8 mouse cellular contexts compared by ENCODE assay signal in the genomic region with DNA sequence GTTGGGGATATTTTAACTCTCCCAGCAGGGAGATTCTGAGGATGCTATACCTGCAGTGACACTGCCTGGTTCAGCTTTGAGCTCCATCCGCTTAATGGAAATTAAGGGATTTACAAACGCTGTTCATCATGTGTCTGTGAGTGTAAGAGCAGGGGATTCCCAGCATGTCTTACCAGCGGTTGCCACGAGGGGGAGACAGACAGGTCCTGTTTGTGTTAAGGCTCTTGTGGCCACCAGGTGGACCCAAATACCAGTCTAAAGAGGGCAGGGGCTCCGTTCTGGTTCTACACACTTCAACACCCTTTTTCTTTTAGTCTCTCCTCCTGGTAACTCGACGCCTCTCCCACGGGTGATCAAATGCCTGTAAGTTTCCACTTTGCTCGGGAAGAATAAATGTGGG. TPM values are rescaled to one million over a fixed set of nuclear protein-coding genes. Genes with fewer than 3 reads are reported as not detected.
DNase-seq lines count a peak whose midpoint lies in the region; ATAC-seq and TF ChIP-seq lines count a peak whose summit lies in the region.

No protein-coding gene starts in this region.

- peak; percentile 83 for DNase-seq in brain, embryonic 18.5 days (ENCODE audit: low read depth, low spot score)
- DNase-seq in fibroblast of lung, adult 2 months (ENCODE audit: low read depth): peak; percentile 85
- peak; percentile 89 to 93 for DNase-seq in kidney, postnatal 25 days
- DNase-seq in liver, embryonic 13.5 days: peak; percentile 73
- peak; percentile 94 for DNase-seq in stomach, postnatal 0 days (ENCODE audit: low spot score)

- no peaks in the 10 kb centered on the region; the same call in 1 of the 2 replicates for H3K4me1 ChIP-seq in heart, embryonic 16.5 days (ENCODE audit: control insufficient read depth, insufficient read depth, low read length)
- H3K4me1 ChIP-seq in liver, embryonic 13.5 days (replicated peaks): no peaks in the 10 kb centered on the region
- no peaks in the 10 kb centered on the region for H3K4me1 ChIP-seq in neural tube, embryonic 12.5 days
- H3K4me1 ChIP-seq in stomach, postnatal 0 days (replicated peaks; ENCODE audit: control insufficient read depth, insufficient read depth): no peaks in the 10 kb centered on the region

- peak; percentile 99 for ATAC-seq in CD4-positive, CD25-positive, alpha-beta regulatory T cell, adult 4 months
- peak; percentile 80 for ATAC-seq in heart, embryonic 16.5 days (replicated peaks; ENCODE audit: extremely low read depth, insufficient read depth, low FRiP score)
- peak; percentile 45; the same call in 1 of the 2 replicates for ATAC-seq in liver, embryonic 13.5 days (ENCODE audit: low read depth)
- peak; percentile 81 for ATAC-seq in neural tube, embryonic 12.5 days (ENCODE audit: low FRiP score, low read depth)
- ATAC-seq in stomach, postnatal 0 days (ENCODE audit: low FRiP score, low TSS enrichment): peak; percentile 82

- peaks cover 7% of the 10 kb centered on the region for H3K9me3 ChIP-seq in heart, embryonic 16.5 days (replicated peaks; ENCODE audit: control insufficient read depth, low read length)
- H3K9me3 ChIP-seq in liver, embryonic 13.5 days (replicated peaks): peaks cover 6% of the 10 kb centered on the region; the same call in 1 of the 2 replicates
- peaks cover 4% of the 10 kb centered on the region; the same call in 1 of the 2 replicates for H3K9me3 ChIP-seq in neural tube, embryonic 12.5 days
- H3K9me3 ChIP-seq in stomach, postnatal 0 days (ENCODE audit: control insufficient read depth, low read length): no peaks in the 10 kb centered on the region; the same call in 1 of the 2 replicates

- no peak overlapping the region for H3K27ac ChIP-seq in heart, embryonic 16.5 days (ENCODE audit: low read length)
- no peak overlapping the region for H3K27ac ChIP-seq in liver, embryonic 13.5 days
- no peak overlapping the region for H3K27ac ChIP-seq in neural tube, embryonic 12.5 days
- H3K27ac ChIP-seq in stomach, postnatal 0 days (replicated peaks): no peak overlapping the region

- no peaks in the 10 kb centered on the region for H3K27me3 ChIP-seq in heart, embryonic 16.5 days (ENCODE audit: control insufficient read depth, insufficient read depth, low read length)
- peaks cover 4% of the 10 kb centered on the region; the same call in 1 of the 2 replicates for H3K27me3 ChIP-seq in liver, embryonic 13.5 days
- H3K27me3 ChIP-seq in neural tube, embryonic 12.5 days (replicated peaks): no peaks in the 10 kb centered on the region
- H3K27me3 ChIP-seq in stomach, postnatal 0 days (ENCODE audit: control insufficient read depth, insufficient read depth, low read length): no peaks in the 10 kb centered on the region

- H3K4me2 ChIP-seq in heart, embryonic 16.5 days (ENCODE audit: low read depth, low read length): no peak overlapping the region
- no peak overlapping the region for H3K4me2 ChIP-seq in liver, embryonic 13.5 days
- H3K4me2 ChIP-seq in neural tube, embryonic 12.5 days (replicated peaks): no peak overlapping the region
- no peak overlapping the region for H3K4me2 ChIP-seq in stomach, postnatal 0 days (replicated peaks; ENCODE audit: low read depth)

- no peak overlapping the region for H3K9ac ChIP-seq in heart, embryonic 16.5 days (ENCODE audit: low read length)
- H3K9ac ChIP-seq in liver, embryonic 13.5 days: no peak overlapping the region
- H3K9ac ChIP-seq in neural tube, embryonic 12.5 days: no peak overlapping the region
- no peak overlapping the region for H3K9ac ChIP-seq in stomach, postnatal 0 days (ENCODE audit: low read length)

- under 1% methylated on average over 9 of the region's 9 CpGs for WGBS in heart, embryonic 16.5 days
- WGBS in liver, embryonic 13.5 days (ENCODE audit: insufficient replicate concordance): 6% methylated on average over 9 of the region's 9 CpGs
- WGBS in neural tube, embryonic 12.5 days: 3% methylated on average over 9 of the region's 9 CpGs
- WGBS in stomach, postnatal 0 days: 2% methylated on average over 9 of the region's 9 CpGs

- no peak for TF ChIP-seq EP300 in stomach, postnatal 0 days (optimal IDR thresholded peaks at IDR 0.05)

- no peaks in the 10 kb centered on the region for H3K36me3 ChIP-seq in heart, embryonic 16.5 days (ENCODE audit: control insufficient read depth, insufficient read depth)
- no peaks in the 10 kb centered on the region for H3K36me3 ChIP-seq in liver, embryonic 13.5 days
- no peaks in the 10 kb centered on the region for H3K36me3 ChIP-seq in neural tube, embryonic 12.5 days
- no peaks in the 10 kb centered on the region for H3K36me3 ChIP-seq in stomach, postnatal 0 days (ENCODE audit: control insufficient read depth, insufficient read depth, low read length)

- no peak overlapping the region for H3K4me3 ChIP-seq in heart, embryonic 16.5 days (ENCODE audit: low read length)
- H3K4me3 ChIP-seq in liver, embryonic 13.5 days (replicated peaks): no peak overlapping the region
- no peak overlapping the region for H3K4me3 ChIP-seq in neural tube, embryonic 12.5 days
- H3K4me3 ChIP-seq in stomach, postnatal 0 days (ENCODE audit: low read depth, low read length): no peak overlapping the region

- peak; percentile 100 for TF ChIP-seq CTCF in stomach, postnatal 0 days (IDR thresholded peaks at IDR 0.05; ENCODE audit: low read depth)

RNA-seq across cellular contexts. Expression of a gene that starts 17.9 kb away (rescaled TPM):
- polyA plus RNA-seq in CD4-positive, CD25-positive, alpha-beta regulatory T cell, adult 4 months (2017; shearing (Covaris generic)): 1 to 10 TPM; 2.7 to 6.1 TPM
- polyA plus RNA-seq in heart, embryonic 16.5 days (2015; fragmentation: Nextera tagmentation; extraction: Ambion mirVana): 10.3 and 11.3 TPM in 2 replicates
- 9.3 and 10.0 TPM in 2 replicates for polyA plus RNA-seq in liver, embryonic 13.5 days (2015; fragmentation: Nextera tagmentation; extraction: Ambion mirVana)
- 12.8 and 13.1 TPM in 2 replicates for polyA plus RNA-seq in neural tube, embryonic 12.5 days (2016; fragmentation: Nextera tagmentation; extraction: Ambion mirVana)
- 9.1 and 10.3 TPM in 2 replicates for polyA plus RNA-seq in stomach, postnatal 0 days (2015; fragmentation: Nextera tagmentation; extraction: Ambion mirVana)

RNA-seq across cellular contexts. Expression of a gene that starts 59.5 kb away (rescaled TPM):
- polyA plus RNA-seq in CD4-positive, CD25-positive, alpha-beta regulatory T cell, adult 4 months (2017; shearing (Covaris generic)): 10 to 100 TPM; 35.4 to 37.8 TPM
- 38.2 and 41.8 TPM in 2 replicates for polyA plus RNA-seq in heart, embryonic 16.5 days (2015; fragmentation: Nextera tagmentation; extraction: Ambion mirVana)
- polyA plus RNA-seq in liver, embryonic 13.5 days (2015; fragmentation: Nextera tagmentation; extraction: Ambion mirVana): 9.9 and 10.8 TPM in 2 replicates
- polyA plus RNA-seq in neural tube, embryonic 12.5 days (2016; fragmentation: Nextera tagmentation; extraction: Ambion mirVana): 39.4 and 42.6 TPM in 2 replicates
- polyA plus RNA-seq in stomach, postnatal 0 days (2015; fragmentation: Nextera tagmentation; extraction: Ambion mirVana): 29.1 and 33.0 TPM in 2 replicates

Comparison
In these comparisons a context has a peak if more than half of its experiments do, and no peak if none do; other contexts are left out.
1. ATAC-seq: peak in every context shown above with its lines; median percentile 99 in CD4-positive, CD25-positive, alpha-beta regulatory T cell, adult 4 months; 82 in stomach, postnatal 0 days; 81 in neural tube, embryonic 12.5 days; 80 in heart, embryonic 16.5 days; 45 in liver, embryonic 13.5 days.